Mouse (Mus musculus): ENCODE data around the gene Dgcr2.

DNA sequence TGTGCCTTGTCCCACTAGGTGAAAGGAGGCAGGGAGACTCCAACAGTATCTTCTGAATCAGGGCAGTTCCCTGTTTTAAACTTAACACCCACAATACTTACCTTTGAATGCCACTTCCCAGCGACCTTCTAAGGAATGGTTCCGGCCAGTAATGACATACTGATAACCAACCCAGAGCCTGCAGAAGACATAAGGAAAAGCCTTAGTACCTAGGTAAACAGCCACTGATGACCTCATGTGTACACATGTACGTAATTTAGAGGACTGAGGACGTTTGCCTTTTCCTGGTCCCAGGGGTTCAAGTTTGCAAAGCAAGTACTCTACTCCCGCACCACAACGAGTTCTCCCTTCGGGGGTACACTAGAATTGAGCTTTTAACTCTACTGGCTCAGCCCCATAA is 41.2 kb downstream of the Dgcr2 start:
- TF ChIP-seq CTCF (IDR thresholded peaks at IDR 0.05; ENCODE audit: low read depth) (no peak), EP300 (IDR thresholded peaks at IDR 0.05; ENCODE audit: low read depth) (no peak)
